Mouse (Mus musculus) liver, adult 2 months (tissue): Measurements from ENCODE around the gene Cela2a. TPM values are rescaled to one million over a fixed set of nuclear protein-coding genes. Genes with fewer than 3 reads are reported as not detected.

Source experiments
- DNase-seq: peaks from one replicate; pipeline ENCODE4 v3.0.0-alpha.2; 2011; ENCODE audit warnings: low read depth, low spot score; ENCODE audit errors: extremely low read depth
- H3K27ac ChIP-seq: fragments of 200-500 bp; replicated peaks from 2 replicates; pipeline ENCODE4 v1.5.1; 2012; ENCODE audit warnings: low read depth, mild to moderate bottlenecking, control low read depth, inconsistent platforms, low read length; ENCODE audit not compliant: insufficient read depth
- H3K27me3 ChIP-seq: fragments of 200-500 bp; 2 replicates; pipeline ENCODE4 v1.6.1; 2012; ENCODE audit warnings: mild to moderate bottlenecking, moderate library complexity, low read length, inconsistent platforms; ENCODE audit not compliant: control insufficient read depth, insufficient read depth
- H3K36me3 ChIP-seq: fragments of 200-500 bp; 2 replicates; pipeline ENCODE4 v1.6.1; 2012; ENCODE audit warnings: low read length, inconsistent platforms; ENCODE audit not compliant: control insufficient read depth, insufficient read depth
- H3K4me1 ChIP-seq: fragments of 200-500 bp; 2 replicates; pipeline ENCODE4 v1.6.1; 2011; ENCODE audit warnings: low read length; ENCODE audit not compliant: control insufficient read depth, insufficient read depth
- H3K4me3 ChIP-seq: fragments of 200-500 bp; 2 replicates; pipeline ENCODE4 v1.5.1; 2011; ENCODE audit warnings: low read depth, mild to moderate bottlenecking, control low read depth, low read length, moderate library complexity; ENCODE audit not compliant: insufficient read depth
- H3K79me2 ChIP-seq: fragments of 200-500 bp; 2 replicates; pipeline ENCODE4 v1.6.1; 2012; ENCODE audit warnings: inconsistent platforms, mild to moderate bottlenecking, low read length, moderate library complexity; ENCODE audit not compliant: control insufficient read depth, insufficient read depth
- H3K9ac ChIP-seq: fragments of 200-500 bp; 2 replicates; pipeline ENCODE4 v1.6.1; 2012; ENCODE audit warnings: low read depth, mild to moderate bottlenecking, control low read depth, inconsistent platforms, low read length
- CTCF ChIP-seq: fragments of 200-500 bp; IDR thresholded peaks from 2 replicates; pipeline ENCODE4 v1.5.1; 2011; ENCODE audit warnings: low read depth, low read length, control low read depth
- POLR2A ChIP-seq: fragments of 200-500 bp; IDR thresholded peaks from 2 replicates; pipeline ENCODE4 v1.6.1; 2011; ENCODE audit warnings: low read length, control low read depth; ENCODE audit not compliant: insufficient read depth; ENCODE audit errors: extremely low read depth
- WGBS: fragments of 180-500 bp; shearing (Covaris S2); methylation state at CpG from one replicate; pipeline ENCODE4 v1.1.7; 2018; 5-methylcytosine and 5-hydroxymethylcytosine counted together
- polyA plus RNA-seq: library from polyadenylated mRNA; depleted of rRNA; stranded (reverse); fragments of >200 nt; gene quantifications from 2 replicates; pipeline ENCODE4 v1.2.3, GENCODE M21; 2012
- total RNA-seq: library from RNA; depleted of rRNA; stranded (reverse); fragments of >200 nt; gene quantifications from 2 replicates; pipeline ENCODE4 v1.2.3, GENCODE M21; 2014

The Cela2a gene
- total and polyA plus RNA-seq, 2 experiments: 4.8 to 238 TPM

GRCm38 (mm10) chr4:141818861-141819260 is 7.1 kb downstream of the Cela2a start:
- no peak for TF ChIP-seq POLR2A
- peaks cover 11% of the 10 kb centered on the region for H3K4me1 ChIP-seq
- H3K27ac ChIP-seq: no peak overlapping the region
- no peak overlapping the region for H3K4me3 ChIP-seq
- DNase-seq: no peak
- no peaks in the 10 kb centered on the region for H3K79me2 ChIP-seq
- H3K9ac ChIP-seq: no peak overlapping the region
- 88% methylated on average over 13 of the region's 13 CpGs for WGBS
- H3K36me3 ChIP-seq: peaks cover 3% of the 10 kb centered on the region
- no peaks in the 10 kb centered on the region for H3K27me3 ChIP-seq

GRCm38 (mm10) chr4:141817706-141818105 is 8.3 kb downstream of the Cela2a start:
- H3K36me3 ChIP-seq: peaks cover 9% of the 10 kb centered on the region
- H3K9ac ChIP-seq: no peak overlapping the region
- peaks cover 6% of the 10 kb centered on the region for H3K4me1 ChIP-seq
- H3K79me2 ChIP-seq: no peaks in the 10 kb centered on the region
- H3K27ac ChIP-seq: no peak overlapping the region
- TF ChIP-seq CTCF: no peak
- TF ChIP-seq POLR2A: no peak
- H3K27me3 ChIP-seq: no peaks in the 10 kb centered on the region
- no peak for DNase-seq
- H3K4me3 ChIP-seq: no peak overlapping the region
- 89% methylated on average over 10 of the region's 10 CpGs for WGBS

GRCm38 (mm10) chr4:141816776-141817655 is 8.9 kb downstream of the Cela2a start:
- no peak overlapping the region for H3K9ac ChIP-seq
- no peaks in the 10 kb centered on the region for H3K79me2 ChIP-seq
- H3K27ac ChIP-seq: no peak overlapping the region
- WGBS: 75% methylated on average over 14 of the region's 14 CpGs
- H3K4me1 ChIP-seq: peaks cover 2% of the 10 kb centered on the region
- H3K27me3 ChIP-seq: no peaks in the 10 kb centered on the region
- H3K4me3 ChIP-seq: no peak overlapping the region
- TF ChIP-seq CTCF: no peak
- TF ChIP-seq POLR2A: no peak
- DNase-seq: no peak
- H3K36me3 ChIP-seq: peaks cover 15% of the 10 kb centered on the region

GRCm38 (mm10) chr4:141816267-141816666 is 9.7 kb downstream of the Cela2a start:
- no peak overlapping the region for H3K27ac ChIP-seq
- DNase-seq: no peak
- WGBS: 94% methylated on average over 7 of the region's 7 CpGs
- no peak overlapping the region for H3K9ac ChIP-seq
- no peak for TF ChIP-seq CTCF
- no peak for TF ChIP-seq POLR2A
- H3K4me1 ChIP-seq: no peaks in the 10 kb centered on the region
- H3K4me3 ChIP-seq: no peak overlapping the region
- H3K27me3 ChIP-seq: no peaks in the 10 kb centered on the region
- no peaks in the 10 kb centered on the region for H3K79me2 ChIP-seq
- H3K36me3 ChIP-seq: peaks cover 15% of the 10 kb centered on the region

- Histone ChIP-seq H3K9ac (no peak overlapping the region), H3K79me2 (no peaks in the 10 kb centered on the region), H3K4me1 (peaks cover 2% of the 10 kb centered on the region; the same call in 1 of the 2 replicates), H3K27me3 (no peaks in the 10 kb centered on the region), H3K27ac (no peak overlapping the region), H3K4me3 (no peak overlapping the region), H3K36me3 (peaks cover 30% of the 10 kb centered on the region)
- no peak for DNase-seq
- TF ChIP-seq CTCF (no peak), POLR2A (no peak)
- WGBS: 94% methylated on average over 7 of the region's 7 CpGs
Observed at GRCm38 (mm10) chr4:141811375-141811774, 14.6 kb downstream of the Cela2a start.

GRCm38 (mm10) chr4:141810975-141811374 is 15.0 kb downstream of the Cela2a start:
- H3K4me3 ChIP-seq: no peak overlapping the region
- no peaks in the 10 kb centered on the region for H3K27me3 ChIP-seq
- peaks cover 2% of the 10 kb centered on the region; the same call in 1 of the 2 replicates for H3K4me1 ChIP-seq
- DNase-seq: no peak
- H3K9ac ChIP-seq: no peak overlapping the region
- H3K27ac ChIP-seq: no peak overlapping the region
- H3K36me3 ChIP-seq: peaks cover 30% of the 10 kb centered on the region
- TF ChIP-seq POLR2A (no peak), CTCF (no peak)
- H3K79me2 ChIP-seq: no peaks in the 10 kb centered on the region
- WGBS: 100% methylated on average over 2 of the region's 2 CpGs
